Mouse (Mus musculus) liver, adult 2 months (tissue): ENCODE results near the gene Slc17a2. TPM values are rescaled to one million over a fixed set of nuclear protein-coding genes. Genes with fewer than 3 reads are reported as not detected.

Experiments
- DNase-seq: peaks from one replicate; pipeline ENCODE4 v3.0.0-alpha.2; 2011; ENCODE audit warnings: low read depth, low spot score; ENCODE audit errors: extremely low read depth
- H3K27ac ChIP-seq: fragments of 200-500 bp; replicated peaks from 2 replicates; pipeline ENCODE4 v1.5.1; 2012; ENCODE audit warnings: low read depth, mild to moderate bottlenecking, control low read depth, inconsistent platforms, low read length; ENCODE audit not compliant: insufficient read depth
- H3K27me3 ChIP-seq: fragments of 200-500 bp; 2 replicates; pipeline ENCODE4 v1.6.1; 2012; ENCODE audit warnings: mild to moderate bottlenecking, moderate library complexity, low read length, inconsistent platforms; ENCODE audit not compliant: control insufficient read depth, insufficient read depth
- H3K36me3 ChIP-seq: fragments of 200-500 bp; 2 replicates; pipeline ENCODE4 v1.6.1; 2012; ENCODE audit warnings: low read length, inconsistent platforms; ENCODE audit not compliant: control insufficient read depth, insufficient read depth
- H3K4me1 ChIP-seq: fragments of 200-500 bp; 2 replicates; pipeline ENCODE4 v1.6.1; 2011; ENCODE audit warnings: low read length; ENCODE audit not compliant: control insufficient read depth, insufficient read depth
- H3K4me3 ChIP-seq: fragments of 200-500 bp; 2 replicates; pipeline ENCODE4 v1.5.1; 2011; ENCODE audit warnings: low read depth, mild to moderate bottlenecking, control low read depth, low read length, moderate library complexity; ENCODE audit not compliant: insufficient read depth
- H3K79me2 ChIP-seq: fragments of 200-500 bp; 2 replicates; pipeline ENCODE4 v1.6.1; 2012; ENCODE audit warnings: inconsistent platforms, mild to moderate bottlenecking, low read length, moderate library complexity; ENCODE audit not compliant: control insufficient read depth, insufficient read depth
- H3K9ac ChIP-seq: fragments of 200-500 bp; 2 replicates; pipeline ENCODE4 v1.6.1; 2012; ENCODE audit warnings: low read depth, mild to moderate bottlenecking, control low read depth, inconsistent platforms, low read length
- CTCF ChIP-seq: fragments of 200-500 bp; IDR thresholded peaks from 2 replicates; pipeline ENCODE4 v1.5.1; 2011; ENCODE audit warnings: low read depth, low read length, control low read depth
- POLR2A ChIP-seq: fragments of 200-500 bp; IDR thresholded peaks from 2 replicates; pipeline ENCODE4 v1.6.1; 2011; ENCODE audit warnings: low read length, control low read depth; ENCODE audit not compliant: insufficient read depth; ENCODE audit errors: extremely low read depth
- WGBS: fragments of 180-500 bp; shearing (Covaris S2); methylation state at CpG from one replicate; pipeline ENCODE4 v1.1.7; 2018; 5-methylcytosine and 5-hydroxymethylcytosine counted together
- polyA plus RNA-seq: library from polyadenylated mRNA; depleted of rRNA; stranded (reverse); fragments of >200 nt; gene quantifications from 2 replicates; pipeline ENCODE4 v1.2.3, GENCODE M21; 2012; rRNA removed
- total RNA-seq: library from RNA; depleted of rRNA; stranded (reverse); fragments of >200 nt; gene quantifications from 2 replicates; pipeline ENCODE4 v1.2.3, GENCODE M21; 2014; rRNA removed

The Slc17a2 gene
- total RNA-seq: 175 and 208 TPM in 2 replicates
- polyA plus RNA-seq: 144 and 189 TPM in 2 replicates

DNA sequence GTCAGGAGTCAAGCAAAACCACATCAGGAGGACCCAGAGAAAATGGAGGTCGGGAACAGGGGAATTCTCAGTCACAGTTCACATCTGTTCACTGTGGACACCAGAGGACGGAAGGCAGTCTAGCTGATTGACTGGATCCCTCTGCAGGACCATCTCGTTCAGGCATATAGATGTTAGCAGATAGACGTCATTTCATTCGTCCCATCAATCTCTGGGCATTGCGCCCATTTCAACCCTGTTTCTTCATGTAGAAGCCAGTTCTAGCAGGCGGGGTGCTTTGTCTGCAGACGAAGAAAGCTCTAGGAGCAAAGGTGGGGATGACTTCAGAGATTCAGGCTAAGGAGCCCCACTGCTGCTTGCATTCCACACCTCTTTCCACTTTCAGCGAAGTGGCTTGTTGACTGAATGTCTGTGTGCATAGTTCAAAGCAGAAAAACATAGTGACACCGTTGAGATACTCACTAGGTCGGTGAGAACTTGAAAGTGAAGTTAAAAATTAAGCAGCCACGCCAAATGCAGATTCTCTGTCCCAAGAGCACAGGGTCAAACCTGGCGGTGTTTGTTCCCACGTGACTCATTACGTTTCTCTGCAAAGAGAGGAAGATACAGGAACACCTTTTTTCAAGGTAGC is at the start of gene Slc17a2:
TSS of gene Slc17a2 (plus strand) at position 572 of the 631 bp plus-strand sequence.
- TF ChIP-seq CTCF (no peak), POLR2A (peak; percentile 8; the same call in 1 of the 2 replicates)
- peaks cover 3% of the 10 kb centered on the region; the same call in 1 of the 2 replicates for H3K79me2 ChIP-seq
- peak within 1 kb of the TSS; percentile 98 for H3K9ac ChIP-seq
- H3K36me3 ChIP-seq: peaks cover 15% of the 10 kb centered on the region
- WGBS: 24% methylated on average over 15 of the region's 15 CpGs
- H3K4me3 ChIP-seq: peak within 1 kb of the TSS; percentile 92
- no peaks in the 10 kb centered on the region for H3K27me3 ChIP-seq
- DNase-seq: peak; percentile 98
- H3K4me1 ChIP-seq: peaks cover 10% of the 10 kb centered on the region; the same call in 1 of the 2 replicates
- peak within 1 kb of the TSS; percentile 100 for H3K27ac ChIP-seq

DNA sequence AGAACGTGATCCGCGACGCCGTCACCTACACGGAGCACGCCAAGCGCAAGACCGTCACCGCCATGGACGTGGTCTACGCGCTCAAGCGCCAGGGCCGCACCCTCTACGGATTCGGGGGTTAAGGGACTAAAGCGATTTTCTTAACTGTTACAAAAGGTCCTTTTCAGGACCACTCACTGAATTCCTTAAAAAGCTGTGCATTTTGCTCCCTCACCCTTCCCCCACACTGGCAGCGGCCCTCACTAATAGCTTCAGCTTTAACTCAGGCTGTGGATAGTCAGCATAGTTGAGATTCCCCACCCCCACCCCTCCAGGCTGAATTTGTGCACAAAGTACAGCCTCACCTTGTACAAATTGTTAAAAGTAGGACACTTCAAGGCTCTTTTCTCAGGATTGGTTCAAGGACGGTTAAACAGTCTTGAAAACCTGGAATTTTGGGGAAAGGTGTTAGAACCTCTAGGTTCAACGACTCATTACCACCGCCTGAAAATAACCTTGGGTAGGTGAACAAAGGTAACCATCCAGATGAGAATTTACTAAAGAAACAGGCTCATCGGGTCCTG is 49.5 kb upstream of the Slc17a2 start:
- TF ChIP-seq POLR2A (no peak), CTCF (no peak)
- Histone ChIP-seq H3K27me3 (no peaks in the 10 kb centered on the region), H3K79me2 (no peaks in the 10 kb centered on the region), H3K9ac (peak overlapping the region; percentile 3; the same call in 1 of the 2 replicates), H3K4me3 (peak overlapping the region; percentile 34; the same call in 1 of the 2 replicates), H3K27ac (peak overlapping the region; percentile 9; the same call in 1 of the 2 replicates), H3K36me3 (no peaks in the 10 kb centered on the region), H3K4me1 (peaks cover 11% of the 10 kb centered on the region; the same call in 1 of the 2 replicates)
- peak; percentile 57 for DNase-seq
- WGBS: 1% methylated on average over 19 of the region's 23 CpGs

- no peak for DNase-seq
Measured at GRCm38 (mm10) chr13:23757921-23758320, 48.9 kb upstream of the Slc17a2 start.

GRCm38 (mm10) chr13:23759251-23759771 is 47.5 kb upstream of the Slc17a2 start:
- H3K79me2 ChIP-seq: no peaks in the 10 kb centered on the region
- TF ChIP-seq POLR2A (no peak), CTCF (no peak)
- no peak for DNase-seq
- no peaks in the 10 kb centered on the region for H3K36me3 ChIP-seq
- no peak overlapping the region for H3K27ac ChIP-seq
- H3K4me1 ChIP-seq: peaks cover 11% of the 10 kb centered on the region; the same call in 1 of the 2 replicates
- WGBS: 96% methylated on average over 3 of the region's 3 CpGs
- H3K27me3 ChIP-seq: no peaks in the 10 kb centered on the region
- H3K4me3 ChIP-seq: no peak overlapping the region
- H3K9ac ChIP-seq: no peak overlapping the region

More at GRCm38 (mm10) chr13:23757921-23758320, 48.9 kb upstream of the Slc17a2 start:
- Histone ChIP-seq H3K79me2 (no peaks in the 10 kb centered on the region), H3K9ac (no peak overlapping the region), H3K27ac (no peak overlapping the region), H3K36me3 (no peaks in the 10 kb centered on the region), H3K4me1 (peaks cover 11% of the 10 kb centered on the region; the same call in 1 of the 2 replicates), H3K27me3 (no peaks in the 10 kb centered on the region), H3K4me3 (no peak overlapping the region)
- TF ChIP-seq CTCF: no peak
- TF ChIP-seq POLR2A: no peak
- 52% methylated on average over 3 of the region's 3 CpGs for WGBS

DNA sequence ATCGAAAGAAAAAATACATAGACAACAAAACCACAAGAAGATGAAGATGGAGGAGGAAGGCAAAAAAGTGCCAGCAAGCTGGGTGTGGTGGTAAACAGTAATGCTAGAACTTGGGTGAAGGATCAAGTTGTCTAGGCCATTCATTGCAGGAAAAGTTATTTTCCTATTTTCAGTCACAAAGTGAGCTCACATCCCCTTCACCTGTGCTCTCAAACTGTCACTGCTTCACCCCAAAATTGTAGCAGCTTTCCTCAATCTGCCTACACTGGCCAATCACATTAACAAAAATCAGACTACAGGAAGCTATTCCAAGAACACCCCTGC is 46.9 kb upstream of the Slc17a2 start:
- no peaks in the 10 kb centered on the region for H3K79me2 ChIP-seq
- no peaks in the 10 kb centered on the region for H3K36me3 ChIP-seq
- H3K4me3 ChIP-seq: no peak overlapping the region
- H3K27me3 ChIP-seq: no peaks in the 10 kb centered on the region
- TF ChIP-seq CTCF: no peak
- TF ChIP-seq POLR2A: no peak
- DNase-seq: no peak
- no peak overlapping the region for H3K27ac ChIP-seq
- peaks cover 11% of the 10 kb centered on the region; the same call in 1 of the 2 replicates for H3K4me1 ChIP-seq
- WGBS: 67% methylated on average over 1 of the region's 1 CpGs
- no peak overlapping the region for H3K9ac ChIP-seq
